Mouse (Mus musculus) liver, embryonic 18 days (tissue): ENCODE data around the gene C1qbp. TPM values are rescaled to one million over a fixed set of nuclear protein-coding genes. Genes with fewer than 3 reads are reported as not detected.

Experiments
- polyA plus RNA-seq: library from polyadenylated mRNA; depleted of rRNA; stranded (reverse); fragments of >200 nt; gene quantifications from 2 replicates; pipeline ENCODE4 v1.2.3, GENCODE M21; 2012; rRNA removed

Gene C1qbp
- 78.4 and 85.4 TPM in 2 replicates for polyA plus RNA-seq

GRCm38 (mm10) chr11:70982557-70983228 lies at the start of gene C1qbp:
Gene C1qbp (minus strand): TSS chr11:70983026.

GRCm38 (mm10) chr11:71019201-71020068 lies 36.6 kb upstream of the C1qbp start, which contains the start of the genes Mis12 and Derl2:
Gene Mis12 (plus strand): TSS chr11:71019611.
Gene Derl2 (minus strand): TSS chr11:71019841.

GRCm38 (mm10) chr11:71004316-71004773 lies 21.5 kb upstream of the C1qbp start, which contains the start of gene Dhx33:
Gene Dhx33 (minus strand): TSS chr11:71004437.

GRCm38 (mm10) chr11:70969821-70970559 lies 12.8 kb downstream of the C1qbp start, which contains the start of the genes Nup88 and Rpain:
Gene Nup88 (minus strand): TSS chr11:70969973.
Gene Rpain (plus strand): TSS chr11:70970213.

Other genes starting within 250 kb of the C1qbp start
- 1.1 TPM in 2 replicates for gene Zfp3, start 218.8 kb downstream of the C1qbp start, polyA plus RNA-seq
- 0.84 and 1.1 TPM in 2 replicates for gene Scimp, start 170.4 kb downstream of the C1qbp start, polyA plus RNA-seq
- 5.5 TPM in 2 replicates for gene Rabep1, start 138.2 kb downstream of the C1qbp start, polyA plus RNA-seq
- gene Nup88, start 13.1 kb downstream of the C1qbp start, polyA plus RNA-seq, result 30.5 and 34.6 TPM in 2 replicates
- 33.6 and 37.2 TPM in 2 replicates for gene Rpain, start 12.8 kb downstream of the C1qbp start, polyA plus RNA-seq
- gene Dhx33, start 21.4 kb upstream of the C1qbp start, polyA plus RNA-seq, result 6.2 TPM in 2 replicates
- 11.4 and 12.2 TPM in 2 replicates for gene Mis12, start 36.6 kb upstream of the C1qbp start, polyA plus RNA-seq
- gene Derl2, start 36.8 kb upstream of the C1qbp start, polyA plus RNA-seq, result 29.3 and 29.4 TPM in 2 replicates
- 0.60 and 0.93 TPM in 2 replicates for gene 6330403K07Rik, start 50.5 kb upstream of the C1qbp start, polyA plus RNA-seq
- gene Nlrp1a, start 161.7 kb upstream of the C1qbp start, polyA plus RNA-seq, result 0.16 and 0.19 TPM in 2 replicates
- gene Nlrp1b, start 247.7 kb upstream of the C1qbp start, polyA plus RNA-seq, result 0.35 and 0.38 TPM in 2 replicates